Mouse (Mus musculus): ENCODE data around the gene Mfsd11.
"Not testable (repeated sequence)": the region's sequence is repeated elsewhere in the genome, so short reads cannot be mapped to it uniquely, and the experiment has no call there.

Mfsd11 gene

DNA sequence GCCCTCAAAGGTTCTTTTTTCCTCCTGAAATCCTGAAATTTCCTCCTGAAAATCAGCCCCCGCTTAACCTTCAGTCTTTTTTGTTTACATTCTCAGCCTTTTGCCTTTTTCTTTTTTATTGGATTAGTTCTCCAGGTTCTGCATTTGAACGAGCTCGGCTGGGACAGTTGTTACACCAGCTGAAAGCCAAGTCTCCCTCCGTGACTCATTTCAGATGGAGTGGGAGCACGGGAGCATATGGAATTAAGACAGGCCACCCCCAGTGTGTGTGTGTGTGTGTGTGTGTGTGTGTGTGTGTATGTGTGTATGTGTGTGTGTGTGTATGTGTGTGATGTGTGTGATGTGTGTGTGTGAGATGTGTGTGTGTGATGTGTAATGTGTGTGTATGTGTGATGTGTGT, 29.2 kb downstream of the Mfsd11 start:
- DNase-seq (ENCODE audit: low spot score in 2 of 2), result no peak

DNA sequence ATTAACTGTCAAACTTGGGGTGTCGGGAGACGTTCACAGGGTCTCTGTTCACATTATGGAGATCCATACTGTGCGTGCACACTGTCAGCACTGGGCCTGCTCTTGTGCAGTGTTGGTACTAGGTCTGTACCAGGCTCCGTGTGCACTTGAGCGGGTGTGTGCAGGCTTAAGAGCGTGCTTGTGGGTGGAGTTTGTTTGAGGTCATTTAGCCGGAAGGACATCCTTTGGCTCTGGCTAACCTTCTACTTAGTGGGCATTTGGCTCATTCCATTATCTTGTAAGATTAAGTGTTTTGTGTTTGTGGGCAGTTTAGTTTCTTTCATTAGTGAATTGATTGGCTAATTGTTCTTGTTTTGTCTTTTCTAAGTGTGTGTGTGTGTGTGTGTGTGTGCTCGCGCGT, 30.2 kb downstream of the Mfsd11 start:
- DNase-seq (ENCODE audit: low spot score in 2 of 2), result no peak

DNA sequence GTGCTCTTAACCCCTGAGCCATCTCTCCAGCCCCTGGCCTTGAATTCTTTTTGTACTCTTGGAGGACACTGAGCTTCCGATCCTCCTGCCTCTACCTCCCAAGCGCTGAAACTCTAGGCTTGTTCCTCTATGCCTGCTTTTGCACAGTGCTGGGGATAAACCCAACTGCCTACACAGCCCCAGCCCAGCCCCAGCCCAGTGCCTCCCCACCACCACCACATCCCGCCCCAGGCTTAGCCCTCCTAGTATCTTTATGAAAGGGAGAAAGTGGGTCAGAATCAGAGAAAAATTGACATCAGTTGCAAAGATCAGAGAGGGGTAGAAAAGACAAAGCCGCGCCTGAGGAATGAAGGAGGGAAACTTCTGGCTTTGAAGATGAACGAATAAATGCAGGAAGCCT, 31.8 kb downstream of the Mfsd11 start:
- DNase-seq (ENCODE audit: low spot score in 2 of 2), result no peak

DNA sequence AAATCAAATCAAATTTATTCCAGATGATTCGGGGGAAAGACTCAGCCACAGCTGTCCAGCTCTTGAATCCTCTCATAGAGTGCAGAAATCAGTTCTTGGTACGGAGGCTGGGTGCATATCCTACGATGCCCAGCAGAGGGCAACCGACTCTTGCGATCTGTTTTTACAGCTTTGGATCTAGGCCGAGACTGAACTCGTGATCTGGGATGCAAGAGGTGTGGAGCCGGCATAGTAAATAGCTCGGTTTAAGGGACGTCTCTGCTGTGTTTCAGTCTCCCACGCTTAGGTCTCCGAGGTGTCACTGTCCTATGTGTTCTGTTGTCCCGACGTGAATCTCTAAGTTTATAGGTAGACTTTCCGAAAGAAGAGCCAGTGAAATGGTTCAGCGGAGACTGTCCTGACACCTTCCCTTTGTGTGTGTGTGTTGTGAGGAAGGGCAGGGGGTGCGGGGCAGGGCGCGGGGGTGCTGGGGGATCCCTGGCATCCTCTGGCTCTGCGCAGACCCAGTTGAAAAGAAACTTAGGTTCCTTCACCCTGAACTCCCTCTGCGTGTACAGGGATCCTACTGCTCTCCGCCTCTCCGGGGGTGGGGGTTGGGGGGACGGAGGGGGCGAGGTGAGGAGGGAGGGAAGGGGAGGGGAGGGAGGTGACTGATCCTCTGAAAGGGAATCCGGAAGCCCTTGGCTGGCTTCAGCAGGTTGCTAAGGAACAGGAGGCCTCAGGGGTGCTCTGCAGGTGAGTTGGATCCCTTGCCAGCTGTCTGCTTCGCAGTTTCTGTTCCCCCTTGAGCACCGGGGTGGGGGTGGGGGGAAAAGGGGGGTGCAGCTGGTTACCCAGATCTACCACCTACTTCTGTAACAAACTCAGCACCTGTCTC, 33.3 kb downstream of the Mfsd11 start:
- DNase-seq (ENCODE audit: low spot score in 2 of 2), result peak; percentile 67 to 74

DNA sequence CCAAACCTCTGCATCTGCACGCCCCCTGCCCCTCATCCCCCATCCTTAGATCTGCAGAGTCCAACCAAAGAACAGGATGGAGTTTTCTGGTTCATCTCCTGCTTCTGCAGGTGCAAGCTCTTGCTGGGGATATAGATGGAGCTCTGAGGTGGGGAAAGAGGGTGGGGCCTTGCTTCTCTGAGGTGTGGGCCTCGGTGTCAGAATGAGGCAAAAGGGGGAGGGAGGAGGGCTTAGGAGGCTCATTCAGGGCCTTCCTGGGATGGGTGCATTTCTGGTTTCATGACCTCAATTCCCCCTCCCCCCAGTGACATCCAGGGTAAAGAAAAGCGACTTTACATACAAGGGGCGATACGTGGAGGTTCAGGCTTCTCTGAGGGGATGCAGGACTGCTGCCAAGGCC, 34.9 kb downstream of the Mfsd11 start:
- DNase-seq (ENCODE audit: low spot score in 2 of 2), result no peak

DNA sequence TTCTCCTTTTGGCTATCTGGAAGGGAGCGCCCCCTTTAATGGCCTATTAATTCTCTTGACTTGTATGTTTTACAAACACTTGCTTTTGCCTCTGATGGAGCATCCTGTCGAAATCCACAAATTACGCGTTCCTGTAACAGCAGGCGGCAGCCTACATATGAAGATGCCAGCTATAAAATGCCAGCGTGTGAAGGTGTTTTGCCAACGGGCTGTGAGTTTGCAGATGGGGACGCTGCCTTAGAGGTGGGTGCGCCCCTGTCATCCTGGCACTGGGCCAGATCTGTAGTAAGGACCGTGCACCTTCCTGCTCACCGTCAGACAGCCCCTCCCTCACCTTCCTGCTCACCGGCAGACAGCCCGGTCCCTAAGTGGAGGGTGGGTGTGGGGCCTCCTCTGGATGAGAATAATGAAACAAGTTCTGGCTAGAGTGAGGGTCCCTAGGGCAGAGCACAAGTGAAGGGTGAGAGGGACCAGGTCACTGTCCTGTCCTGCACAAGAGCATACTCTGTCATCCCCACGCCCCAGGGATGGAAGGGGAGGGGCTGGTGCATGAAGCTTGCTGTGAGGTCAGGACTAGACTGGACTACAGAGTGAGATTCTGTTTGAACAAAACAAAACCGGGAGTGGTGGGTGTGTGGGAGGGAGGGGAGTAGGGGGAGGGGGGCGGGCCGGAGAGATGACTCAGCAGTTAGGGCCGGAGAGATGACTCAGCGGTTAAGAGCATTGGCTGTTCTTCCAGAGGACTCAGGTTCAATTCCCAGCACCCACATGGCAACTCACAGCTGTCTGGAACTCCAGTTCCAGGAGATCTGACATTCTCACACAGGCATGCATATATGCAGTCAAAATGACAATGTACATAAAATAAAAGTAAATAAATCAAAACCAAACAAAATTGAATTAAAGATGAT, 41.5 kb downstream of the Mfsd11 start:
- no peak for DNase-seq (ENCODE audit: low spot score in 2 of 2)

DNA sequence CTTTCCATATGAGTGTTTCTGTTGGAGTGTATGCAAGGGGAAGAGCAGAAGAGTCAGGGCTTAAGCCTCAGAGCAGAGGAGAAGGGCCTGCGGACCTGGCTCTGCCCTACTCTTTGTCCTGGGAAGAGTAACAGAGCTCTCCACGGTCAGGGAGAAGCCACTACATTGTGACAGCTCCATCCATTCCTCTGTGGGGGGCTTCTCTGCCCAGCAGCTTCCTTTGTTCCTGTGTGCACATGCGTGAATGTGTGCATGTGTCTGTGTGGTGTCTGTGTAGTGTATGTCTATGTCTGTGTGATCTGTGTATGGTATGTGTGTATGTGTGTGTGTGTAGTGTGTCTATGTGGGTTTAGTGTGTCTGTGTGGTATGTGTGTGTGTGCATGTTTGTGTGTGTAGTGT, 43.2 kb downstream of the Mfsd11 start:
- no peak for DNase-seq (ENCODE audit: low spot score in 2 of 2)

DNA sequence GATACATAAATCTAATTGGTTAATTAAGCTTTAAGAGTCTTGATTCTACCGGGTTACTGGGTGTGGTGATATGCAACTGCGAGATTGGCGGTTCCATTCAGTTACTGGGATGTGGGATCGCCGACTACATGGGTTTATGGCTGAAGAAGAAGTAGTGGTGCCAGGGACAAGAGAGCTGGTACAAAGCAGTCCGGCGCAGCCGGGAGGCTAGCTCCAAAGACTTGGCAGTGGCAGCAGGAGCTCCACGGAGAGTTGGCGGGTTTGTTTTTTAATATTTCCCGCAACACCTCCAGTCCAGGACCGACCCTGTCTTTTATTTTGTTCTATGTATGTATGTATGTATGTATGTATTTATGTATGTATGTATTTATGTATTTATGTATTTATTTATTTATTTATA, 47.0 kb downstream of the Mfsd11 start:
- DNase-seq (ENCODE audit: low spot score in 2 of 2), result no peak

DNA sequence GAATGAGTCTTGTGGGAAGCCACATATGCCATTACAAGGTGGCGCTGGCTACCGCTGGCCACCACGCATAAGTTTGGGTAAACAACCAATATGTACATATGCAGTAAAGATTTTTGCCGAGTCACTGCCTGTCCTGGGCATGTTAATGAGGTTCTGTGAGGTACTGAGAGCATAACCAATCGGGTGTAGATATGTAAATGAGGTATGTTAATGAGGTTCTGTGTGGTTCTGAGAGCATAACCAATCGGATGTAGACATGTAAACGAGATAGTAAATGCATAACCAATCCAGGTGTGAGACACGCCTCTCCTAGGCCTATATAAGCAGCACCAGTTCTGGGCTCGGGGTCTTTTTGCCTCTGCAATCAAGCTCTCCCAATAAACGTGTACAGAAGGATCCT, 50.3 kb downstream of the Mfsd11 start:
- DNase-seq (ENCODE audit: low spot score in 2 of 2), result not testable (repeated sequence)

DNA sequence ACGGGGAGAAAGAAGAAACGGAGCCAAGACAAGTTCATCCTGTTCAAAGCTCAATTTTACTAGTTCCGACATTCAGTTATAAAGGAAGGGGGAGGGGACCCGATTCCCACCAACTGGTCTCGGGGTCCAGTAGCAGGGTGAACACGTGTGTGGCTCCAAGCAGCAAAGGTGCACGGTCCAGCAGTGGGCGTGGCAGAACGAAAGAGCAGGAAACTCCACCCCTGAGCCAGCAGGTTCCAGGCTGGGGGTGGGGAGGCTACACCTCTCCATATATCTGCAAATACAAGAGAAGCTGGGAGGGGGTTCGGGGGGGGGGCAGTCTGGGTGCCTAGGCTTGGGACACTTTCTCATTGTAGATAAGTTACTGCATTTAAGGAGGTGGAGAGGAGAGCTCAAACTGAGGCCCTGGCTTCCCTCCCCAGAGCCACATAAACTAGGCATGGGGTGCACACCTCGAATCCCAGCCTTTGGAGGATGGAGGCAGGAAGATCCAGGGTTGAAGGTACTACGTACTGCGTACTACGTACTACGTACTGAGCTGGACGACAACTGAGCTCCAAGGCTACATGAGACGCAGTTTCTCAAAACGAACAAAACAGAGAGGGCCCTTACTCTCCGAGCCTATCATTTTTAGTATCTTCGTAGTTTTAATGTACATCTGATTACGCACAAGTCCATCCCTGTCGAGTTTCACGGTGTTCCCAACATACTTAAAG, 53.7 kb downstream of the Mfsd11 start:
- DNase-seq (ENCODE audit: low spot score in 2 of 2), result no peak

DNA sequence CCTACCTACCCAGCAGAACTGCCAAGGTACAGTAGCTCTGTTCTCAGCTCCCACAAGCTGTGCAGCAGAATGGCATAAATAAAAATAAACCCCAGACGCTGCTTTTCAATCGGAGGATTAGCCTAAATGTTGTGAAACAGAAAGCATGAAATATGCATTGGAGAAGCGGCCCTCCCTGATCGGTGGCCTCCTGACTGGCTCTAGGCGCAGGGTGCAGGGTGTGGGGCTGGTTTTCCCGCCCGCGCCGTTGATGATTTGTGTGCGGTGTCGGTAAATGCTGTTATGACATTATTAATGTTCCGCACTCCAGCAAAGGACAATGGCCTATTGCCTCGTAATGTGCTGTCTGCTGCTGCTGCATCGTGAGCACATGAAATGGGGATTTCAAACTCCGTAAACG, 61.3 kb downstream of the Mfsd11 start:
- no peak for DNase-seq (ENCODE audit: low spot score in 2 of 2)

DNA sequence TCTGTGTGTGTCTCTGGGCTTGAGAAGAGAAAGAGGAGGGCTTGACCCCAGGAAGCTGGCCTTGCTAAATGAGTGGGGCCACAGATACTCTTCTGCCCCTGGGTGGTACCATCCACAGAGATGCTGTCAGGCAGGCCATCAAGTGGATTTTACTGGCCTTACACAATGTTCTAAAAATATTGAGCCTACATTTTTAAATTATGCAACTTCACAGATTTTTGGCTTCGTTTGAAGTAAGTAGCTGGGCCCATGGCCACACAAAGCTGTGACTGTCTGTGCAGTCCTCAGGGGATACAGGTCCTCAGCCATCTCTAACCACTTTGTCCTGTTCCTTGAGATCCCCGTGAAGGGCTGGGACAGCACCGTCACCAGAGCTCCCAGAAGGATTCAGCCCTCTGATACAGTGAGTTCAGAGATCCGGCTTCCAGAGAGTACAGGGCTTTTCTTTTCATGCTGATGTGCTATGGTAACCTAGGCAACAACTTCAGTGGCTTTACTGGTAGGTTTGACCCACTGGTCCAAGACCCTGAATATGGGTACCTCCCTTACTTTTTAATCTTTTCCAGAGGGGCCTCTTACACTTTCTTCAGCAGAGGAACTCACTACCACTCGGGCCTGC, 62.1 kb downstream of the Mfsd11 start:
- DNase-seq (ENCODE audit: low spot score in 2 of 2), result no peak

DNA sequence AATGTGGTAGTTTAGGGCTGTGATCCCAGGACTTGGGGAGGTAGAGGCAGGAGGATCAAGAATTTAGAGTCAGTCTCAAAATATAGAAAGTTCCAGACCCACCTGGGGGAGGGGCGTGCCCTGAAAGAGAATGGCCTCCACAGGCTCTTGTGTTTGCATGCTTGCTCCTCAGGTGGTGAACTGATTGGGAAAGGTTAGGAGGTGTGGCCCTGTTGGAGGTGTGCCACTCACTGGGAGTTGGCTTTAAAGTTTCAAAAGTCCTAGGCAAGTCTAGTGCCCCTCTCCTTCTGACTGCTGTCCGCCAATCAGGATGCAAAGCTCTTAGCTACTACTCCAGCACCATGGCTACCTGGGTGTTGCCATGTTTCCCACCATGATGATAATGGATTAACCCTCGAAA, 63.0 kb downstream of the Mfsd11 start:
- no peak for DNase-seq (ENCODE audit: low spot score in 2 of 2)

DNA sequence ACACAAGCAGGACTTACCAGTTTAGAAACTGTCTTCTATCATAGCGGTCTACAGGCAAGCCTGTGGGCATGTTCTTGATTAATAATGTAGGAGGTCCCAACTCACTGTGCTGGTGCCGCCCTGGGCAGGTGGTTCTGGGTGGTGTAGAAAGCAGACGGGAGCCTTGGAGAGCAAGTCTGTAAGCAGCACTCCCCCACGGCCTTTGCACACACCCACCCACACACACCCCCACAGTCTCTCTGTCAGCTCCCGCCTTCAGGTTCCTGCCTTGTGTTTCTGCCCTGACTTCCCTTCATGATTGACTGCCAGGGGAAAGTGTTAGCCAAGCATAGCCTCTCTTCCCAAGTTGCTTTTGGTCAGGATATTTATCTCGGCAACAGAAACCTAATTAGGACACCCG, 65.1 kb downstream of the Mfsd11 start:
- no peak for DNase-seq (ENCODE audit: low spot score in 2 of 2)

DNA sequence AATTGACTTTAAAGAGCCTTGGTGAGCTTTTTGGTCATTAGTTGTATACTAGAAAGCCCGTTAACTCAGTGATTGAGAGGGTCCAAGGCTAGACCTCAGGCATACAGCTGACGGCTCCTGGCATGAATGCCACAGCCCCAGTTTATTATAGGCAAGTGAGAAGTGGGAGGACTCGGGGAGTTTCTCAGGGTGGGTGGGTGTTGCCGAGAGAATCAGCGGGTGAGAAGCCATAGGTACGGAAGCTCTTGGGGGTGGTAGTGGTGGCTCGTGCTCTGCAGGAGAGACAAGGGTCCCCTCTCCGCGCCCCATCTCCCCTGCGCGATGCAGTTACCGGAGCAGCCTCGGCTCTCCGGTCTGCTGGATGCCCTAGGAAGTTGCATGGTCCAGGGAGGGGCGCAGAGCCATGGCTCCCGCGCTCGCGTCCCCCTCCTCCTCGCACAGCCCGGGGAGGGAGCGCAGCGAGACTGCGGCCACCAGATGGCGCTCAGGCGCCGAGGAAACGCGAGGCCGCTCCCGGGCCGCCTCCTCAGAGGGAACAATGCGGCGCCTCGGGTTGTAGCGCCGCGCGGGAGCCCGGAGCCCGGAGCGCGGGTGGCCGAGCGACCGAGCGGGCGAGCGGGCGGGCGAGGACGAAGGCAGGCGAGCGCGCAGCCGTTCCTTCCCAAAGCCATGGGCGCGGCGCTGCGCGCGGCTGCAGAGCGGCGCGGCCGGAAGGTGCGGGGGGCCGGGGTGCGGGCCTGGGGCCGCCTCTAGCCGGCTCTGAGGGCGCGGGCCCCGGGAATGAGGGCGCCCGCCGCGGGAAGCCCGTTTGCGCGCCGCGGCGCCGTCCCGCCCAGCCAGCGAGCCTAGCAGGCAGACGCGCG, 66.3 kb downstream of the Mfsd11 start, which contains the start of gene Mgat5b:
Mgat5b (plus strand) TSS at position 541 of the 863 bp plus-strand sequence.
- DNase-seq (ENCODE audit: low spot score in 2 of 2), result peak; percentile 68 to 86

DNA sequence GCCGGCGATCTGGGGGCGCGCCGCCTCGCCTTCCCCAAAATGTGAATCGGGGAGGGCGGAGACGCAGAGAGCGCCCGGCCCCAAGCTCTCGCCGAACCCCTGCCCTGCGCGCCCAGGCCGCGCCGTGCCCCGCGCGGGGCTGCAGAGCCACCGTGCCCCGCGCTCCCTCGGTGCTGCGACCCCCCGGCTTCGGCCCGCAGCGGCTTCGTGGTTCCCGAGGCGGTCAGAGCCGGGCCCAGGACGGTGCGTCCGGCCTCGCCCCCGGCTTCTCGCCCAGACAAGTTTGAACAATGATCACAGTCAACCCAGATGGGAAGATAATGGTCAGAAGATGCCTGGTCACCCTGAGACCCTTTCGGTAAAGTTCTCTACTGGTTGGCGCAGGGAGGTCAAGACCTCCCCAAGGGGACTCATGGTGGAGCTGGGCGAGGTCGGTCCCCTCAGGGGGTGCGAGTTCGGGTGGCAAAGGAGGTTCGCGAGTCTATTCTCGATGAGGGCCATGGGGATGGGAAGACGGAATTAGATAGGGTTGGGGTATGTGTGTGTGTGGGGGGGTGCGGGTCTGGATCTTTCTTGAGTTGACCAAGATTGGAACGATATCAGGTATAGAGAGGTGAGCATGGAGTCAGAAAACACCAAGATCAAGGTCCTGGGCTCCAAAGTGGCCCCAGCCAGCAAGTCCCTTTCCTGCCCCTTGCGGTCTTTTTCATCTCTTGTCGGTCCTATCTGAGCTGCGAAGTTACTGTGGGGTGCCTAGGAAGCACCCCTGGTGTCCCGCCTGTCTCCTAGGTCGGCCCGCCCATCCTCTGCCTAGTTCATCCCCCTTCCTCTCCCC, 67.2 kb downstream of the Mfsd11 start:
- no peak for DNase-seq (ENCODE audit: low spot score in 2 of 2)

DNA sequence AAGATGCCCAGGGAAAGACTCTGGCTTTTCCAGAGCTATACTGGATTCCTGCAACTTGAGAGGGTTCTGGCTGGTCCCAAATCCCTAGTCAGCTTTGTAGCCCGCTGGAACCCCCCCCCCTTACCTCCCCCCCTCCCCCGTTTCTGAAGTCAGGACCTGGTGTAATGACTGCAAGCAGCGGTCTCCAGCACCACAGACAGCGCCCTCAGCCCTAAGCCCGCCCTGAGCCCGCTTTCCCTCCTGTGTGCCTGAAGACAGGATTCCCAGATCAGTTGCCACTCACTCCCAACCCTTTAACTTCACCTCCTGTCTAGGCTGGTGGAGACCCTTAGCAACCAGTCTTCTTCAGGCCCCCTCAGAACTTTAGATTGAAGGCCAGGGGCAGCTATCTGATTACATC, 68.5 kb downstream of the Mfsd11 start:
- no peak for DNase-seq (ENCODE audit: low spot score in 2 of 2)

DNA sequence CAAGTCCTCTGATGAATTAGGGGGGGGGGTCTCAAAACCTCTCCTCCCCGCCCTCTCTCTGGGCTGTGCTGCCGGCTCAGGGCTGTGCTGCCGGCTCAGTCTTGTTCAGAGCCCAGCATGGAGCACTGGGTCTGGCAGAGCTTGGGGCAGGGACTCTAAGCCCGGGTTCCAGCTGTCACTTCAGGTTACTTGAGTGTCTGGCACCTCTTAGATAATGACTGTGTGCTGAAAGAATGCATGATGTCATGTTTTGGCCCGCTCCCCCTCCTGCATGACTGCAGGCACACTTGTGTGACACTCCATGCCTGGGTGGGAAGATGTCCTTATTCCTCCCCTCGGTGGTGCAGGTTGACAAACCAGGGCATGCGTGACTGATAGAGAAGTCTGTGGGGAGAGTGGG, 69.8 kb downstream of the Mfsd11 start:
- DNase-seq (ENCODE audit: low spot score in 2 of 2), result no peak
